Mouse (Mus musculus): Measurements from ENCODE around the gene Uri1.

- TF ChIP-seq CTCF (IDR thresholded peaks at IDR 0.05; ENCODE audit: low read depth, low read length) (no peak), POLR2A (IDR thresholded peaks at IDR 0.05; ENCODE audit: insufficient read depth, low read length) (no peak), EP300 (IDR thresholded peaks at IDR 0.05; ENCODE audit: insufficient read depth, low read depth, low read length) (no peak)
Observed at GRCm38 (mm10) chr7:37979729-37980128, 43.6 kb downstream of the Uri1 start.
